Mouse (Mus musculus) stomach, postnatal 0 days (tissue): Measurements from ENCODE around the gene Frmd4b. TPM values are rescaled to one million over a fixed set of nuclear protein-coding genes. Genes with fewer than 3 reads are reported as not detected.

ENCODE experiments used
- ATAC-seq: fragments of 200-750 bp; cut with Nextera tagmentation; 2 replicates; pipeline ENCODE4 v1.8.0; 2017; ENCODE audit not compliant: low FRiP score, low TSS enrichment
- DNase-seq: peaks from one replicate; pipeline ENCODE4 v3.0.0-alpha.2; 2016; ENCODE audit warnings: low spot score
- H3K27ac ChIP-seq: fragments of 300-500 bp; sonication (generic); replicated peaks from 2 replicates; pipeline ENCODE4 v1.5.1; 2014; ENCODE audit warnings: mild to moderate bottlenecking, control low read depth
- H3K27me3 ChIP-seq: fragments of 300-500 bp; sonication (generic); 2 replicates; pipeline ENCODE4 v1.6.1; 2014; ENCODE audit warnings: low read length; ENCODE audit not compliant: control insufficient read depth, insufficient read depth
- H3K36me3 ChIP-seq: fragments of 300-500 bp; sonication (generic); 2 replicates; pipeline ENCODE4 v1.6.1; 2014; ENCODE audit warnings: low read length, mixed read lengths; ENCODE audit not compliant: control insufficient read depth, insufficient read depth
- H3K4me1 ChIP-seq: fragments of 300-500 bp; sonication (generic); replicated peaks from 2 replicates; pipeline ENCODE4 v1.6.1; 2014; ENCODE audit warnings: antibody characterized with exemption; ENCODE audit not compliant: control insufficient read depth, insufficient read depth
- H3K4me2 ChIP-seq: fragments of 300-500 bp; sonication (generic); replicated peaks from 2 replicates; pipeline ENCODE4 v1.6.1; 2014; ENCODE audit warnings: low read depth, mild to moderate bottlenecking, control low read depth, moderate library complexity
- H3K4me3 ChIP-seq: fragments of 300-500 bp; sonication (generic); 2 replicates; pipeline ENCODE4 v1.5.1; 2014; ENCODE audit warnings: low read depth, low read length, control low read depth
- H3K9ac ChIP-seq: fragments of 300-500 bp; sonication (generic); 2 replicates; pipeline ENCODE4 v1.6.1; 2014; ENCODE audit warnings: mild to moderate bottlenecking, low read length, control low read depth, mixed read lengths
- H3K9me3 ChIP-seq: fragments of 300-500 bp; sonication (generic); 2 replicates; pipeline ENCODE4 v1.6.1; 2016; ENCODE audit warnings: low read length; ENCODE audit not compliant: control insufficient read depth
- CTCF ChIP-seq: IDR thresholded peaks from 2 replicates; pipeline ENCODE4 v1.5.1; 2016; ENCODE audit warnings: antibody characterized with exemption, low read depth, mild to moderate bottlenecking, moderate library complexity
- EP300 ChIP-seq: optimal IDR thresholded peaks from 2 replicates; pipeline ENCODE3; 2016; ENCODE audit warnings: antibody characterized with exemption
- WGBS: fragments of 180-500 bp; shearing (Covaris S2); extraction: QIAGEN DNeasy Blood & Tissue Kit; methylation state at CpG from one replicate; pipeline ENCODE4 v1.1.7; 2014; 5-methylcytosine and 5-hydroxymethylcytosine counted together
- polyA plus RNA-seq: library from polyadenylated mRNA; unstranded; fragments of >200 nt; fragmentation: Nextera tagmentation; extraction: Ambion mirVana; gene quantifications from 2 replicates; pipeline ENCODE4 v1.2.1, GENCODE M21; 2015

The Frmd4b gene
- polyA plus RNA-seq, 1 experiment from 2014 or later = 11.2 TPM

- DNase-seq (no peak), ATAC-seq (no peak)
- H3K36me3 ChIP-seq = no peaks in the 10 kb centered on the region
- H3K4me3 ChIP-seq = no peak overlapping the region
- no peak overlapping the region for H3K27ac ChIP-seq
- no peaks in the 10 kb centered on the region for H3K27me3 ChIP-seq
- no peak overlapping the region for H3K4me2 ChIP-seq
- WGBS = 69% methylated on average over 3 of the region's 3 CpGs
- H3K9ac ChIP-seq = no peak overlapping the region
- H3K9me3 ChIP-seq = no peaks in the 10 kb centered on the region
- TF ChIP-seq EP300 (no peak), CTCF (no peak)
- no peaks in the 10 kb centered on the region for H3K4me1 ChIP-seq
Observed at GRCm38 (mm10) chr6:97407914-97408313, 209.4 kb downstream of the Frmd4b start.

- Histone ChIP-seq H3K9ac (no peak overlapping the region), H3K9me3 (no peaks in the 10 kb centered on the region), H3K4me3 (no peak overlapping the region), H3K4me1 (no peaks in the 10 kb centered on the region), H3K36me3 (no peaks in the 10 kb centered on the region), H3K4me2 (no peak overlapping the region), H3K27me3 (no peaks in the 10 kb centered on the region), H3K27ac (no peak overlapping the region)
- DNase-seq (no peak), ATAC-seq (no peak)
- TF ChIP-seq EP300 = no peak
- no peak for TF ChIP-seq CTCF
- WGBS = 79% methylated on average over 5 of the region's 5 CpGs
Observed at GRCm38 (mm10) chr6:97407425-97407824, 209.9 kb downstream of the Frmd4b start.

- no peak for TF ChIP-seq CTCF
- H3K4me1 ChIP-seq = no peaks in the 10 kb centered on the region
- 23% methylated on average over 7 of the region's 7 CpGs for WGBS
- no peak; the same call in 1 of the 2 replicates for ATAC-seq
- no peaks in the 10 kb centered on the region for H3K36me3 ChIP-seq
- no peaks in the 10 kb centered on the region for H3K9me3 ChIP-seq
- no peak overlapping the region for H3K4me3 ChIP-seq
- no peak overlapping the region for H3K4me2 ChIP-seq
- peak overlapping the region; percentile 35 for H3K27ac ChIP-seq
- no peaks in the 10 kb centered on the region for H3K27me3 ChIP-seq
- H3K9ac ChIP-seq = no peak overlapping the region
- peak; percentile 48 for DNase-seq
Observed at GRCm38 (mm10) chr6:97405311-97405710, 212.0 kb downstream of the Frmd4b start.

- no peak overlapping the region for H3K9ac ChIP-seq
- no peak overlapping the region for H3K4me3 ChIP-seq
- DNase-seq = no peak
- no peaks in the 10 kb centered on the region for H3K9me3 ChIP-seq
- H3K27ac ChIP-seq = no peak overlapping the region
- H3K4me2 ChIP-seq = no peak overlapping the region
- H3K4me1 ChIP-seq = no peaks in the 10 kb centered on the region
- TF ChIP-seq EP300 = no peak
- no peak for TF ChIP-seq CTCF
- no peaks in the 10 kb centered on the region for H3K36me3 ChIP-seq
- no peaks in the 10 kb centered on the region for H3K27me3 ChIP-seq
- ATAC-seq = no peak
- WGBS = 49% methylated on average over 10 of the region's 10 CpGs
Observed at GRCm38 (mm10) chr6:97402822-97403472, 214.4 kb downstream of the Frmd4b start.

- no peaks in the 10 kb centered on the region for H3K36me3 ChIP-seq
- TF ChIP-seq CTCF = no peak
- TF ChIP-seq EP300 = no peak
- H3K4me3 ChIP-seq = no peak overlapping the region
- 0 out of 2 replicates have a peak, but pooled peaks cover 8% of the 10 kb centered on the region for H3K4me1 ChIP-seq
- 87% methylated on average over 6 of the region's 6 CpGs for WGBS
- DNase-seq (no peak), ATAC-seq (no peak)
- H3K9me3 ChIP-seq = no peaks in the 10 kb centered on the region
- no peak overlapping the region for H3K9ac ChIP-seq
- H3K4me2 ChIP-seq = no peak overlapping the region
- no peaks in the 10 kb centered on the region for H3K27me3 ChIP-seq
- no peak overlapping the region for H3K27ac ChIP-seq
Observed at GRCm38 (mm10) chr6:97400446-97400845, 216.9 kb downstream of the Frmd4b start.

- Histone ChIP-seq H3K4me2 (no peak overlapping the region), H3K36me3 (no peaks in the 10 kb centered on the region), H3K4me1 (0 out of 2 replicates have a peak, but pooled peaks cover 8% of the 10 kb centered on the region), H3K9me3 (no peaks in the 10 kb centered on the region), H3K4me3 (no peak overlapping the region), H3K9ac (no peak overlapping the region), H3K27ac (no peak overlapping the region), H3K27me3 (no peaks in the 10 kb centered on the region)
- TF ChIP-seq EP300 = no peak
- no peak for TF ChIP-seq CTCF
- ATAC-seq = no peak
- 91% methylated on average over 4 of the region's 4 CpGs for WGBS
- DNase-seq = no peak
Observed at GRCm38 (mm10) chr6:97397935-97398334, 219.4 kb downstream of the Frmd4b start.
